Mouse (Mus musculus) spleen, postnatal 10 days (tissue): ENCODE results near the gene Slc25a3.

Experiments
- DNase-seq, 2 experiments: peaks; one replicate each; pipeline ENCODE4 v3.0.0; 2021 to 2022; ENCODE audit warnings: low spot score in 2 of 2

Gene Slc25a3

GRCm38 (mm10) chr10:91094251-91095104 is 29.4 kb downstream of the Slc25a3 start:
- DNase-seq = no peak

- no peak for DNase-seq
These were observed 31.0 kb downstream of the Slc25a3 start for GRCm38 (mm10) chr10:91092812-91093211.

GRCm38 (mm10) chr10:91083393-91083927 is 40.4 kb downstream of the Slc25a3 start:
- no peak for DNase-seq

DNA sequence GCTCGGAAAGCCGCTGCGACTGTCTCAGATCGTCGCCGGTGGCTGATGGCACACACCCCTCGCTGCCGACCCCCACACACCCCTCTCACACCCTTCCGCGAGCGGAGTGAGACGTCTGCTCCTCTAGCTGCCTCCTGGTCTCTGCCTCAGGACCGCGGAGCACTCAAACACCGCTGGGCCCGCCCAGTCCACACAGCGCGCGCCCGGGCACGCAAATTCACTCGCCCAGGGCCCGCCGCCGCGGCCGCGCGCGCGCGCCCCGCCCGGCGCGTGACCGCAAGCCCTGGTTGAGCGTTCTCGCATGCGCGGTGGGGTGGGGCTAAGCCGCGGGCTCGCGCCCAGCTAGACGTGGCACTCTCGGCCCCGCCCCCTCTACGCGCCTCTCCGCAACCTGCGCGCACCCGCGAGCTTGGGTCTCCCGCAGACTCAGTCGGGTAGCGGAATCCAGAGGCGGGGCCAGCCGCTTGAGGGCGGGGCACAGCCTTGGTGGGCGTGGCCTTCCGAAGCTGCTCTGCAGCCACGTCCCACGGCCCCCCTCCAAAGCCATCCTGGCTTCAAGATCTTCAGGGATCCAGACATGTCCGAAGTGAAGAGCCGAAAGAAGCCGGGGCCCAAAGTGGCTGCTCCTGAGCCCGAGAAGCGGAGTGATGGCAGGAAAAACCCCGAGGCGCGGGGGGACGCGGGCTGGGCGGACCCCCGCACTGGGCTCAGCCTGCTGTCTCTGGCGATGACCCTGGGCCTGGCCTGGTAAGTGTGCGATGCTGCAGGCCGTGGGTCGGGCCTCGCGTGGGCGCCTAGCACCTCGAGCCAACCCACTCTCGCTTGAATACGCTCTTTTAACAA is 41.1 kb downstream of the Slc25a3 start, which contains the start of the genes Apaf1 and Ikbip:
Apaf1 (minus strand) TSS at position 221 of the 843 bp plus-strand sequence.
Ikbip (plus strand) TSS at position 391 of the 843 bp plus-strand sequence.
- DNase-seq = peak; percentile 99 to 100

DNA sequence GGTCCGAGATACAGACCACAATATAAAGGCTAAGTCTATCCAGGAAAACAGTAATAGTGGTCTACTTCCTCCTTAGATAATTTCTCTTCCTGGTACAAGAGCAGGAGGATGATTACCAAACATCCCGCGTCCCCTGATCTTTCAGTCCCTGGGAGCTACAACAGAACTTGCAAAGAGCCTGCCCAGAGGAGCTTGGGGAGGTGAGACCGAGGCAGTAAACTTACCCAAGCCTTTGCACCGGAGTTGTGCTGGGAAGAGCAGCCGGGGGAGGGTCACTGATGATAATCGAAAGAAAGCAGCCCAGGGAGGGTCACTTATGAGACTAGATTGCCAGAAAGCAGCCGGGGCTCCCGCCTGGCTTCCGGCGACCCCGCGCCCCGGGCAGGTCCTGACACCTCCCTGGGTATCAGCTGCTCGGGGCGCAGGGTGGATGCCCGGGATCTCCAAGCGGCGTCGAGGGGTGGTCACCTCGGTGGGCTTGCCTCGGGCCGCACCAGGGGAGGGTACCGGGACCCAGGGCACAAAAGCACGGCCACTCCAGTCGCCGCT is 41.8 kb downstream of the Slc25a3 start:
- DNase-seq = no peak

DNA sequence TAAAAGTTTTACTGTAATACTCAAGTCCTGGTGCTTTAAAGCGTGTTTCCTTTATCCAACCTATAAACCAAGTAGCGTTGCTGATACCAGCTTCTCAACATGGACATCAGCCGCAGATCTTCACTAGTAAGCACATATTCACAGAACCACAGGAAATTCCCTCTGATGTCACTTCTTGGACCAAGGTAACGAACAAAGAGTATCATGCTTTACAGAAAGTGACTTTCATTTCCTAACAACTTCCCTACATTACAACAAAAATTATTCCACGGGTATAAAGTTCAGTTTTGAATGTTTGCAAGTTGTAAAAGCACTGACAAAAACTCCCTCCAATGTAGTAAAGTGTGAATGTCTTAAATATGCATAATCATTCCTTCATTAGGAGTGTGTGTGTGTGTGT is 43.3 kb downstream of the Slc25a3 start:
- DNase-seq = no peak

DNA sequence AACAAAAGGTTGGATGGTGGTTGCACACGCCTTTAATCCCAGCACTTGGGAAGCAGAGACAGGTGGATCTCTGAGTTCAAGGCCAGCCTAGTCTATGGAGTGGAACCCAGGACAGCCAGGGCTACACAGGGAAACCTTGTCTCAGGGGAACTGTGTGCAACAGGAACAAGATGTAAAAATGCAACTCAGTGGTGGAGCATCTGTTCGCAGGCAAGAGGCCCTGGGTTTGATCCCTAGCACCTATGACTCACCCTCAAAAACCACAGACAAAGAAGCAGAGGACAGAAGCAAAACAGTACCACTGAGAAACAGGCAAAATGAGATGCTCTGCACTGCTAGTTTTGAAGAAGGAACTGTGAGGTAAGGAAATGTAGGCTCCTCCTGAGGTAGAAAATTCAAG is 47.2 kb downstream of the Slc25a3 start:
- DNase-seq = no peak

DNA sequence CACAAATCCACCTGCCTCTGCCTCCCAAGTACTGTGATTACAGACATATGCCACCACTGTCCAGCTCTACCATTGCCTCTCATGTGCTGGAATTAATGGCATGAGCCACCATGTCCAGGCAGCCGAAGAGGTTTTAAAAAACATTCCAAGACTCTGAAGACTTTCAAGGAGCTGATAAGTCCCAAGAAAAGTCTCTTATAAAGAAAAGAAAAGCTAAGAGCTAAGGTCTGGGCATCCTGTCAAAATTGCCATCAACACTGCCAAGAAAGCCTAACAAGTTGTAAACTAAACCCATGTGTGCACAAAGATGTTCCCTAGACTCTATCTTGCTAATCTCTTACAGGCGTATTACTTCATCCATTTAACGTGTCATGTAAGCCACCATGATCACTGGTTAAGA is 50.5 kb downstream of the Slc25a3 start:
- no peak for DNase-seq

GRCm38 (mm10) chr10:91071768-91072167 is 52.1 kb downstream of the Slc25a3 start:
- no peak for DNase-seq
